Mouse (Mus musculus) cerebellum, adult (tissue): ENCODE measurements around the gene Ceacam20.
"Not testable (repeated sequence)": the region's sequence is repeated elsewhere in the genome, so short reads cannot be mapped to it uniquely, and the experiment has no call there.

Experiments used
- ATAC-seq: cut with Nextera tagmentation; 2 replicates; pipeline ENCODE4 v1.9.2; 2017; ENCODE audit warnings: mild to moderate bottlenecking, moderate library complexity, mixed read lengths; ENCODE audit not compliant: insufficient number of reproducible peaks, low FRiP score, low TSS enrichment

Ceacam20 gene

DNA sequence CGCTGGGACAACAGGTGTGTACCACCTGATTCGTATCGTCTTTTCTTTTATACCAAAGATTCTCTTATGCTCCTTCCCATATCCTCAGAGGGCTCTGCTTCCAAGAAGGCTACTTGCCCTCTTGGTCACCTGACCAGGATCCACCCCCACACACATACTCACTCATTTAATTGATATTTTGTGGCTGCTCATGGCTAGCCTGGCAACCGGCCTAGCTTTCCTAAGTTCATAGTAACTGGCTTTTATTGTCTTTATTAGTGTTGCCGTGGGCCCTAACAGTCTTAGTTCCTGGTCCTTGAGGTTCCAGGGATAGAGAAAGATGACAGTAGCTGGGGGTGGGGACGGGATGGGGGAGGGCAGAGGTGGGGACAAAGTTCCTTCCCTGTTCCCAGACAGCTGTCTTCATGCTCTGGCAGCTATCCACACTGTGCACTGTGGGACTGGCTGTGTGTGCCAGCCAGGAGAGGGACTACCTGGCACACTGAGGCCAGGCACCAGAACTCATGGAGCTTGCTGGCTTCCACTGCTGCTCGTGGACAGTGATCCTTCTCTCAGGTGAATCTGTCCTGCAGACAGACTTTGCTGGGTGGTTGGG lies at the start of gene Ceacam20:
Gene Ceacam20 (plus strand): TSS at position 428 of the 595 bp plus-strand sequence.
- no peak for ATAC-seq

DNA sequence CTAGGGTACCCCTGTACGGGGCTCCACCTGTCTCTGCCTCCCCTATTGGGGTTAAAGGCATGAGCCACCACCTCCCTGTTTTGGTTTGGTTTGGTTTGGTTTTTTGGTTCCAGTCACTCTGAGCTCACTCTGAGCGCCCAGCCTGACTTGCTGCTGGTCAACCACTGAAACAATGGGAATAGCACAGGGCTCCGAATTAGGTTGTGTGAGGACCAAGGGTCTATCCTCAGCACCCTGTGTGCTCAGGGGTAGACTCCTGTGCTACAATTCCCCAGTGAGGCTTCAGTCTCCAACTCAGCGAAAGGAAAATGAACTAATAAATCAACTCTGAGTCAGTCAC lies 45.1 kb upstream of the Ceacam20 start:
- 0 out of 2 replicates have a peak, but pooled peaks have one; percentile 31 for ATAC-seq

GRCm38 (mm10) chr7:19920506-19921261 lies 44.5 kb upstream of the Ceacam20 start, which contains the start of gene Pvr:
TSS of gene Pvr (minus strand) at chr7:19921160.
- ATAC-seq = peak; percentile 81

DNA sequence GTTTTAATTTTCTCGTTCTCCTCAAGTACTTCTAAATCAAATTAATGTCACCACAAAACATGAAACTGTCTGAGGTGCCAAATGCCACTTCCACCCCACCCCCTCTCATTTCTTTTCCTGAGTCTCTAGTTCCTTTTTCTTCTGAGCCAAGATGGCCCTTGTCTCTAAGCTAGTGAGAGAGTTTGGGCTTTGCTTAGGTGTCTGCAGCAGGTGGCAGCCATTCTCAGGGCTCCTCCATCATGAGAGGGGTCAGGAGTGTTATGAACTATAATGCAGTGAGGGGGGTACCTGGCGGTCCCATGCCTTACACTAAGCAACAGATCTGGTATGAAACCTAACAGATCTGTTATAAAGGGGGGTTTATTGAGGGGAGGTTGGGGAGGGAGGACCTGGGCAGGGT lies 41.9 kb upstream of the Ceacam20 start:
- no peak for ATAC-seq

GRCm38 (mm10) chr7:19923797-19924196 lies 41.4 kb upstream of the Ceacam20 start:
- no peak for ATAC-seq

DNA sequence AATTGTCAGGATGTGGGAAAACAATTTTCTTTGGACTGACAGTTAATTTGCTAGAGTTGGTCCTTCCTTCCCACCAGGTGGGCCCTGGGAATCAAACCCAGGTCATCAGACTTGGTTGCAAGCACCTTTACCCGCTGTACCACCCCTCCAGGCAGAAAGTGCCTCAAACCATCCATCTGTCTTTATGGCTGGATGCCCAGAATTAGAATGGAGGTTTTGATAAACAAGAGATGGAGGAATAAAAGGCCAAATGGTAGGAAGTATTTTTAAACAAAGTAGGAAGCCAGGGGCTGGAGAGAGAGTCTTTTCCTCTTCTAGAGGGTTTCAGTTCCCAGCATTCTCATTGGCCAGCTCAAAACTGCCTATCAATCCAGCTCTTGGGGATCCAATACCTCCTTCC lies 39.8 kb upstream of the Ceacam20 start:
- no peak for ATAC-seq

GRCm38 (mm10) chr7:19926849-19927480 lies 38.2 kb upstream of the Ceacam20 start:
- no peak for ATAC-seq

GRCm38 (mm10) chr7:19928486-19928885 lies 36.7 kb upstream of the Ceacam20 start:
- ATAC-seq = no peak

DNA sequence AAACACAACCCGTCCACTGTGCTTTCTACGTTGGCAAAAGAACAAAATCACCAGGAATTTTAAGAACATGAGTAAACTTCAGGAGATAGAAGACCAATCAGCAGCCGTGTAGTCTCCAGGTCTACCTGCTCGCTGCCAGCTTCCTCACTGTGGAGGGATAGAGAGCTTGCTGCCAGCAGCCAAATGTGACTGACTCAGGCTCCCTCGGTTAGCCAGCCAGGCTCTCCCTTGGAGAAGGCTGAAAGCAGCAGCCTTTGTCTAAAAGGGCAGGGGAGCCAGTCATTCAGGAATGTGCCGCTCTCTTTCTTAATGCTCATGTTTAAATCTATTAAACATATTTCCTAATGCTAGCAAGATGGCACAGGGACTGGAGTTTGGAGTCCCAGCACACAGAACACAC lies 34.7 kb upstream of the Ceacam20 start:
- ATAC-seq = not testable (repeated sequence)

GRCm38 (mm10) chr7:19932133-19932876 lies 32.9 kb upstream of the Ceacam20 start:
- ATAC-seq = no peak

DNA sequence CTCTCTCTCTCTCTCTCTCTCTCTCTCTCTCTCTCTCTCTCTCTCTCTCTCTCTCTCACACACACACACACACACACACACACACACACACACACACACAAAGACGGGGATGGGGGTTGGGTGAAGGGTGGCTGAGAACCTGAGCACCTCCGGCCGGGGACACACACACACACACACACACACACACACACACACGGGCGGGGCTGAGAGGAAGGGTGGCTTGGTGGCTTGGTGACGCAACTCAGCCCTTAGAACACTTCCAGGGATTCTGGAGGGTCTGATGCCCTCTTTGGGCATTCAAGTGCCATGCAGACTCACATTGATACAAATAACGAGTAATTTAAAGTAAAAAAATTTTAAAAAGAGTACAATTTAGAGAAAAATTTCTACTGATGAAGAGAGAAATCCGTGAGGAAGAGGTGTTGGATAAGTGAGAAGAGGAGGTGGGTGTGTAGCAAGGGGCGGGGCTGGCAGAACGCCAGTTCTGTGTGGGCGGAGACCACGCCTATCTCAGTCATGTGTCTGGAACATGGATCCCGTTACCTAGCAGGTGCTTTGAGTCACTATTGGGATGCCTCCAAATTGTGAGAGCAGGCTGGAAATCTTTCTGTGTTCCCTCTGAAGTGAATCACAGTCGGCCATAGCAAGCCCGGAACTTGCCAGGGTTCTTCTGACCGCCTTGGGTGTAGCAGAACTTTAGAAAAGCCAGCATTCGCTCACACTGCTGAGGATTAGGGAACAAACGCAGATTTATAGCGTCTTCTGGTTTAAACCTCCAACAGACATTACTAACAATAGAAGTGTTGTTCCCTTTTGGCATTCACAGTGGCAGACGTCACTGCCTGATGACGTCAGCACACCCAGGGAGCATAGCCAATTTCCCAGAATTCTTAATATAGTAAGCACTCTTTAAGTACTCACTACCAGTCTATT lies 32.1 kb upstream of the Ceacam20 start:
- ATAC-seq = no peak

DNA sequence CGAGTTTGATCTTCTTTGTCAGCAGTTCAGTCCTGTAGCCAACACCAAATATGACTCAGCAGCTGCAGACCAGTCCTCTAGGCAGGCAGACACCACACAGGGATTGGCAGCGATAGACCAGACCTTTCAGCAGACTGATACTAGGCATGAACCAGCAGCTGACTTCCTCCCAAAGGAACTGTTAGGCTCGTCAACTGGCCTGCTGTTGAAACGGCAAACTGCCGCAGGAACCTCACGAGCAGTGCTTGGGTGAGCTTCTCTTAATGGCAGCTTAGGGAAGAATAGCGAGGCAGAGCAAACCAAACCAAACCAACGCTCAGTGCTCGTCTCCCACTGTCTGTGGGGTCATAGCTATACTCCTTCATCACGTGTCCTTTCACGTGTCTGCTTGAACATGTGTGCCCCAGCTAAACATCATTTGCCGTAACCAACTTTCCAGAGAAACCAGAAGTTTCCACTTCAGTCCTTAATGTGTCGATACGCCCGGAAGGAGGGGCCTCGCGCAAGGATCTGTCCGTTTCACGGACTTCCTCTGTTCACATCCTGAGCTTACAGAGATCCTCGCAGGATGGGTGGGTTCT lies 30.0 kb upstream of the Ceacam20 start:
- ATAC-seq = no peak

- ATAC-seq = no peak
Observed at GRCm38 (mm10) chr7:19935961-19936360, 29.3 kb upstream of the Ceacam20 start.

- no peak for ATAC-seq
Observed at GRCm38 (mm10) chr7:19937229-19937821, 27.9 kb upstream of the Ceacam20 start.

DNA sequence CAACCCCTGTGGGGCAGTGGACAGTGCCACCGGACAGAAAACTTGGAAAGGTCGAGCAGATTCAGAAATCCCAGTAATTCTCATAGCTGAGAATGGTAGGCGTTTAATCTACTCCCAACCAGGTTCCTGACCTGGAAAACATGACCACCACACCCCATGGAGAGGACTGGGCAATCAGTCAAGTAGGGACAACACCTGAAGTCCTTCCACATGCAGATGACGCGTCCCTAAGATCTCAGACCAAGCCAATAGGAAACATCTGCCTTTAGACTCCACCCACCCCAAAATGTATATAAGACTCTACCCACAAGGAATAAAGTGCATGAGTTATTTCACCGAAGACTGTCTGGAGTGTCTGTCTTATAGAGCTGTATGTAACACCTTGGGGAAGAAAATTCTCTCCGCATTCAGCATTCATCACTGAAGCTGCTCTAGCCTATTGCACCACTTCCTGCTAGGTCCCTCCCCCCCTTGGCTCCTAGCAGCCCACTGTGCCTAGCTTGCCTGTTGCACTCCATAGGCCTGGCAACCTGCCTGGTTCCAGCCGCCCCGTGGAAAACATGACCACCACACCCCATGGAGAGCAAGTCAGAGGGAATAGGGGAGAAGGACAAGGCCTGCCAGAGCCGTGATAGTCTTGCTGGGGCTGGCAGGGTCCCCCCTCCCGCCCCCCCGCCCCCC lies 25.5 kb upstream of the Ceacam20 start:
- ATAC-seq = no peak

DNA sequence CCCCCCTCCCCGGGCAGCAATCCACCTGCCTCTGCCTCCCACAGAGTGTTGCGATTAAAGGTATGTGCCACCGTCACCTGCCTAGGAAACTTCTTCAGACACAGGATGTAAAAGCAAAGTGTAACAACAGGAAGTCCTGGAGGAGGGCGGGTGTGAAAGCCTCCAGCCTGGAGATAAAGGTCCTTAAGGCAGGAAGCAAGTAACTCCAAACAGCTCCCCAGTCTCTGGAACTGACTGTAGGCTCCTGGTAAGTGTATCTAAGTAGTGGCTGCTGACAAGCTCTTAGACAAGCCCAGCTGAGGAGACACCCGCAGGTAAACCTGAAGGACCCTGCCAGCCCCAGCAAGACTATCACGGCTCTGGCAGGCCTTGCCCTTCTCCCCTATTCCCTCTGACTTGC lies 25.0 kb upstream of the Ceacam20 start:
- no peak for ATAC-seq

DNA sequence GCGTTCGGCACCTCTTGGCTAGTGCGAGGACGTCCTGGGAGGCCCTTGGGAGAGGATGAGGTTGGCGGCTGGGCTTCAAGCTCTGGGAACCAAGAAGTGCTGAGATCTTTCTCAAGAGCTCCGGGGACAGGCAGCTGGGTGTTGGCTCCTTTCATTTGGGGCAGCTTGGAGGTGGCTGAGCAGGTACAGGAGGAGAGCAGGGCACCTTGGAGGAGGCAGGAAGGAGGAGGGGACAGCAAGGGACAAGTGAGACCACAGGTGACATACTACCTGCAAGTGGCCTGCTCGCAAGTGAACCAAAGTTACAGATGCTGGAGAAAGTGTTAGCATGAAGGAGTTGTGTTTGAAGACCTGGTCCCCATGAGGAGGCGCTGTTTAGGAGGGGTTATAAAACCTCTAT lies 20.5 kb upstream of the Ceacam20 start:
- ATAC-seq = no peak

GRCm38 (mm10) chr7:19945201-19945600 lies 20.0 kb upstream of the Ceacam20 start:
- ATAC-seq = no peak
